Mouse (Mus musculus) cerebellum, postnatal 25 days (tissue): ENCODE measurements around the gene Cdc14a.
A peak's percentile ranks its signal among the peaks of the same experiment; 100 is the strongest.

Experiments used
- DNase-seq, 2 experiments: peaks; one replicate each; pipeline ENCODE4 v3.0.0; 2021; ENCODE audit warnings: mixed read lengths in 2 of 2

Cdc14a gene

DNA sequence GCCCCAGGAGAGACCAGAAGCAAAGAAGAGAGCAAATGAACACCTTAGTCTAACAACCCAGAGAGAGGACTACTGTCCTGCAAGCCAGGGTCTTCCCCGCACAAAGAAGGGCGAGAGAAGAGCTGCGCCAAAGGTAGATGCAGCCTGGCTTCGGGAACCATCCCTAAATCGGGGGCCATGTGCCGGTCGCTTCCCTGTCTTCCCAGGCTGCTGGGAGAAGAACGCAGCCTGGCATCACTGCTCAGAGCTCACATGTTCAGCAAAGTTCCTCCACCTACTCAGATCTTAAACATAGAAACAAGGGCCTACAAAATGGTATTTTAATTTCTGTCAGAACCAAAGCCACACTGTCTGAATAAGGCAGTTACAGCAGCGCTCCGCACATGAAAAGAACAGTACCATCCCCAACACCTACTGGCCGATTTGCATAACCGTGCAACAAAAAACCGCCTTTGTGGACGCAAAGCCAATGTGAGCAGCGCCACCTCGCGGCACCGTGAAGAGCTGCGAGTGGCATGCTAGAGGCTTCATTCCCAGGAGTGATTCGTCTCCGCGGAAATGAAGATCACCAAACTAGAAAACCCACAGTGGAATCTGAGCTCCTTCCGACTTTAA lies 96.7 kb downstream of the Cdc14a start:
- peak; percentile 90 to 94 for DNase-seq

GRCm38 (mm10) chr3:116325501-116325900 lies 98.3 kb downstream of the Cdc14a start:
- DNase-seq: no peak

- no peak for DNase-seq
These were observed 104.1 kb downstream of the Cdc14a start for GRCm38 (mm10) chr3:116319696-116320095.

DNA sequence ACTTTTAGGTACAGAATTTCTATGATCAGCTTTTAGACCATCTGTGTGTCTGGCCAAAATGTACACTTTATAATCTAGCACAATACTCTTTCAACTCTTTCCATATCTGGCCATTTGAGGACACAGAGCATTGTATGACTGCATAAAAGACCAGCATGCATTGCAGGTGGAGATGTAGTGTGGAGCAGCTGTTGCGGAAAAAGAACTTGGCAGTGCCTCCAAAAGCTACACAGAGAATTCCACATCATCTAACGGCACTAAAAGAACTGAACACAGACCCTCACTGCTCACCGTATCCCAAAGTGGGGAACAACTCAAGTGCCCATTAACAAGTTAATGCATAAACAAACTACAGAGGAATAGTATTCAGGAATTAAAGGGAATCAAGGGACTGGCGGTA lies 112.0 kb downstream of the Cdc14a start:
- no peak for DNase-seq

- DNase-seq: no peak
These were observed 112.7 kb downstream of the Cdc14a start for GRCm38 (mm10) chr3:116311173-116311572.

DNA sequence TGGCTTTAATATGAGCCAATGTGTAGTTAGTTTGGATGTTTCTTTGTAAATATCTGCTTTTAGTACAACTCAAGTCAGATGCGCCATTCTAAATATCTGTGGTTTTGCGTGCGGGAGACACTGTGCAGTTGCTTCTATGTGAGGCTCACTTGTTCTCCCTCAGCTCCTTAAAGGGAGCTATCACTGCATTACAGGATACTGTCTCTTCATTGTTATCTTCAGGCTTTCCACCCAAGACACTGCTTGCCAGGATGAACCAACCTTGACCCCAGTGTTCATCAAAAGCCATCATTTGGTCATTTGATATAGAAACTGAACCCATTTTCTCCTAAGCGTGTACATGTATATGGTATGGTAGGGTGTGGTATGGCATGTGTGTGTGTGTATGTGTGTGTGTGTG lies 113.2 kb downstream of the Cdc14a start:
- no peak for DNase-seq

DNA sequence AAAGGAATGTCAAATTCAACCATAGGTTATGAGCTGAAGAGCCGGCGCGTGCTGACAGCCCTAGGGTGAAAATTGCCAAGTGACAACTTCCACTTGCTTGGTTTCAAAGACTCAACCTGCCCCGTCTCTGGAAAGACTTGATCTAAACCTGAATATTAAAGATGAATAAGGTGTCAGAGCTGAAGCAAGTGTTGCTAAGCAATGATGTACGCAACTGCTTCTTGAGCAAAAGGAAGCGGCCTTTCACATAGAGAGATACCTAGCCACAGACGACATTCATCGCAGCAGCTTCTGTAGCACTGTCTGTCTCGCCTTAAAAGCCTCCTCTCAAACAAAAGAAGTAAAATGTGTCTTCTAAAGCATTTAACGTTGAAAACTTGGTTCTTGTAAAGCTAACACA lies 113.8 kb downstream of the Cdc14a start:
- DNase-seq: no peak

DNA sequence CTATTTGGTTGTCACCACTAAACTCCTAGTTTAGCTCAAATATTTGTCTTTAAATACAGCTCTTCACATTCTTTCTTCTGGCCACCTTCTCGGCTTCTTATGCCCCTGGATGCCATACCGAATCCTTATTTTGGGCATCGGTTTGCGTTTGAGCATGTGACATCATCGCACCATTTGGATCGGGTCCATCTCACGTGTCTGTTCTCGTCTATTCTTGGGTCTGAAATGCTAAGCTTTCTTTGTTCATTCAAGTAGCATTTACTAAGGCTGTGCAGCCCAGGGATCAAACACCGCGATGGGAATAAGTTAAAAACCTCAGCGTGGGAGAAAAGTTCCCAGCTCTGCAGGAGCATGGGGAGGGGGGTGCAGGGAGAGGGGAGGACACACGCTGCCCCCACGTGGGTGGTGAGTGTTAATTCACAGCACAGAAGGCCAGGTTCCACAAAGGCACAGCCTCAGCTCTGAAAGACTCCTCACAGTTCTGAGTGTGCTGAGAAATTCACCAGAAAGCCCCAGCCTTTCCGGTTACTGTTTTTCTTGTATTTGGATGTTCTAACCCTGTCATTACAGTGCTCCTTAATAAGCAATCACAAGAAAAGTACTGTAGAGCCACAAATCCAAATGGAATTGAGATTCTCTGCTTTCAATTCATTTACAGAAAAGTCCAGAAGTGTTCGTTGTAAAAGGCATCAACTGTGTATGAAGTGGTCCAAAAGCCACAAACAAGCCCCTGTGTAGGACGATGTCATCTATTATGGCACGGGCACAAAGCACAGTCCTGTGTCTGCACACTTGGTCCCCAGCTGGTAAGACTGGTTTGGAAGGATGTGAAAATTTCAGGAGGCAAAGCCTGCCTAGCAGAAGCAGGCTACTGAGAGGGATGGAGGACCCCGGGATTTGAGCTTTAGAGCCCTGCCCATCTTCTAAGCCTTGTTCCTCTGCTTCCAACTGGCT lies 118.8 kb downstream of the Cdc14a start:
- no peak for DNase-seq

DNA sequence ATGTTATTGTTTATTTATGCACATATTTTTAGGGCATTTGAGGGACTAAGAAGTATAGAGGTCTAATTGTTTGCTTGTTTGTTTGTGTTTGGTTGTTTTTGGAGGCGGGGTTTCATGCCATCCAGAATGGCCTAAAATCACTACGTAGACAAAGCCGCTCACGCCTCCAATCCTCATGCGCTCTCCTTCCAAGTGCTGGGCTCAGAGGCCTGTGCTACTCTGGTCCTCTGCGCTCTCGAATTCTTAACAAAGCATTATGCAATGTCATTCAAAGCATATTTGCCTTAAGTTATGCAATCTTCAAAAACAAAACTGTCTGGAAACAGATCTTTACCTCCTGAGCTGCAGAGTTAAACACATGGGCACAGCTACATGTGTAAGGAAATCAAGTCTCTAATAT lies 121.3 kb downstream of the Cdc14a start:
- no peak for DNase-seq

GRCm38 (mm10) chr3:116301754-116302153 lies 122.1 kb downstream of the Cdc14a start:
- no peak for DNase-seq

DNA sequence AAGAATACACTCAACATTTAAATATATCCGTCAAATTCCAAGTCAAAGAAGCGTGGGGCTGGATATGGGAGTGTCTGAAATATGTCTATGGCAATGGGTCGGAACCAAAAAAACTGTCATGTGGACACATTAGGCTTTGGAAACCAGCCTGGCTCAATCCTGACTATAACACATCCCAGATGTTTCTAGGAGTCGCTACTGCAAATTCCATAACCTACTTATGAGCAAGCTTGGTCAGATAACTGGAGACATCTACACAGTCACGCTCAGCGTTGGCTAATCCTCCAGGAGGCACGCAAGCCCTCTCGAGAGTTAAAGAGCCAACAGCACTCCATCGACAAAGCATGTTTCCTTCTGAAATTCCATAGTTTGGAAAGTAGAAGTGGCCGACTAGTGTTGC lies 125.1 kb downstream of the Cdc14a start:
- DNase-seq: no peak

- DNase-seq: no peak
These were observed 125.8 kb downstream of the Cdc14a start for GRCm38 (mm10) chr3:116298003-116298402.

GRCm38 (mm10) chr3:116297170-116297569 lies 126.7 kb downstream of the Cdc14a start:
- DNase-seq: no peak

DNA sequence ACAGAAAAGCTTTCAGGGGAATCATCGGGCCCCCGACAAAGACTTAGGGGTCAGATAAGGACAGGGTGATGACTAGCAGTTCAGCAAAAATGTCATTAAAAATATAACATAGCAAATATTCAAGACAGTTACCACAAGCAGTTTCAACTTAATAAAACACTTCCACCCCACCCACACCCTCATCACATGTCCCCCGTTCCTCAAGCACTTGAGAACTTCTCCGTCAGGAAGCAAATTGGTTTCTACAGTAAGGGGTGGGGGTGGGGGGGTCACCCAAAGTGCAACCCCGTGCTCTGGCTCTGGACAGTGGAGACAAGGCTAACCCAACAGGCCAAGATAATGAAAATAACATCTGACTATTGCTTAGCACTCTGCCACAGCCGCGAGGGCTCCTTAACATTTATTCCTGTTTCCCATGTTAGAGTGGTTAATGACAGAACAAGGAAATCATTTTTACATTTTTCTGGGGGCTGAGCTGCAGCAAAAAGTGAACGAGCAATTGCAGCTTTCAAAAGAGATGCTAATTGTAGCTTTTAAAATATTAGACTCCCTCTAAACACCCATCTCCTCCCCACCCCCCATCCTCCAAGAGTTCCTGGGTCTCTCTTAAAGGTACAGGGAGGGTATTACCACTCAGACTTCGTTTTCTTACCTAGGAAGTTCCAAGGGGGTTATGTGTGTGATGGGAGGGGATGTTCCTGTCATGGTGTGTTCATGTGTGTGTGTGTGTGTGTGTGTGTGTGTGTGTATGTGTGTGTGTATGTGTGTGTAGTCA lies 133.6 kb downstream of the Cdc14a start:
- no peak for DNase-seq

GRCm38 (mm10) chr3:116288833-116289232 lies 135.0 kb downstream of the Cdc14a start:
- DNase-seq: no peak

GRCm38 (mm10) chr3:116284735-116285134 lies 139.1 kb downstream of the Cdc14a start:
- no peak for DNase-seq

- no peak for DNase-seq
These were observed 139.8 kb downstream of the Cdc14a start for GRCm38 (mm10) chr3:116283996-116284395.

GRCm38 (mm10) chr3:116281663-116282062 lies 142.2 kb downstream of the Cdc14a start:
- DNase-seq: no peak

- no peak for DNase-seq
These were observed 146.7 kb downstream of the Cdc14a start for GRCm38 (mm10) chr3:116277146-116277545.

GRCm38 (mm10) chr3:116271679-116272078 lies 152.2 kb downstream of the Cdc14a start:
- DNase-seq: no peak

DNA sequence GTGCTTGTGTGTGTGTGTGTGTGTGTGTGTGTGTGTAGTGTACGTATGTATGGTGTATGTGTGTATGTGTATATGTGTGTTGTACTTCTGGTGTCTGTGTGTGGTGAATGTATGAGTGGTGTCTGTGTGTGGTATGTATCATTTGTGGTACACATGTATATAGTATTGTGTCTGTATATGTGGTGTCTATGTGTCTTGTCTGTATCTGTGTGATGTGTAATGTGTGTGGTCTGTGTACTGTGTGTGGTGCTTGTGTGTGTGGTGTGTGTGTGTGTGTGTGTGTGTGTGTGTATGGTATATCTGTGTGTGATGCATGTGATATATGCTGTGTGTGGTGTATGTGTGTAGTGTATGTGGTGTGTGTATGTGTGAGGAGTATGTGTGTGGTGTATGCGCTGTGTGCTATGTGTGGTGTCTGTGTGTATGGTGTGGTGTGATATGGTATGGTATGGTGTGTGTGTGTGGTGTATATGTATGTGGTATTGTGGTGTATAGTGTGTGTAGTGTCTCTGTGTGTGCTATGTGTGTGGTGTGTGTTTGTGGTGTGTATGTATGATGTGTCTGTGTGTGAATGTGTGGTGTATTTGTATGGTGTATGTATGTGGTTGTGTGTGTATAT lies 156.7 kb downstream of the Cdc14a start:
- DNase-seq: no peak

- no peak for DNase-seq
These were observed 157.5 kb downstream of the Cdc14a start for GRCm38 (mm10) chr3:116266360-116266759.

DNA sequence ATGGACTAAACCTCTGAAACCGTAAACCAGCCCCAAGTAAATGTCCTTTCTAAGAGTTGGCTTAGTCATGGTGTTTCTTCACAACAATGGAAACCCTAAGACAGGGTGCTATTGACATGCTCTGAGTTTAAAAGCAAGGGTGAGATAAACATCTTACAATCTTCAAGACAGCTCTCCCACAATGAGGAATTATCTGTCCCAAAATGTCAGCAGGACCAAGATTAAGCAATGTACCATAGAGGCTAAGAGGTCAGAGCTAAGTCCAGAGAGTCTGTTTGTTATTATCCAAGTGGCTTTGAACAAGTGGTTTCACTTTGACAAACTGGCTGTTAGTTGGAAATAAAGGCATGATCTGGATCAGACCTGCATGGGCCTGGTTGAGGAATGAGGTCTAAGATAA lies 159.9 kb downstream of the Cdc14a start:
- DNase-seq: no peak
